ENCODE assay signal across 8 mouse cellular contexts in the genomic region with DNA sequence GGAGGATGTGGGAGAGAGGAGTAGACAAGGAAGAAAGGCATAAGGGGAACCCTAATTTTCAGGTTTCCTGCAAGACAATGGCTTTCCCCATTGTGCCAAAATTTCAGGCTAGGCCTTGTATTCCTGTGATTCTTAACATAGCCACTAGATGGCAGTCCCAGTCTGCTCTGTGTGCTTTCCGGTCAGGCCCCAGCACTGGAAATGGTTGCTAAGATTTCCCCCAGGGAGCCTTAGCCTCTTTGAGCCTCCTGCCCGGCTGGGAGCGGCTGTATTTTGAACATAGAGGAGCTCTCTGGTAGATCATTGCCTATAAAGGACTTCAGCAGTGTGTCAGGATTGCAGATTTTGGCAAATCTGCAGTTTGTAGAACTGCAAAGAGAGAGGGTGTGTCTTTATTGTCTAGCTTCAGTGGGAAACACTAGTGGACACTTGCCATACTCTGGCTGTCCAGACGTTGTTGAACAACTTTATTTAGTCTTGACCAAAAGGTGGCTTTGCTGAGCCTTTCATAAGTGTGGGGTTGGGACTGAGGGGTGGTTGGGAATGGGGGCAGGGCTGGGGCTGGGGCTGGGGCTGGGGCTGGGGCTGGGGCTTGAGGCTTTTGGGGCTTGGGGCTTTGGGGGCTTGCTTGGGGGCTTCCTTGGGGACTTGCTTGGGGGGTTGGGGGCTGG. TPM values are rescaled to one million over a fixed set of nuclear protein-coding genes. Genes with fewer than 3 reads are reported as not detected.
A peak's percentile ranks its signal among the peaks of the same experiment; 100 is the strongest.
DNase-seq lines count a peak whose midpoint lies in the region; ATAC-seq and TF ChIP-seq lines count a peak whose summit lies in the region.

No protein-coding gene starts in this region.

- H3K36me3 ChIP-seq in CH12.LX (replicated peaks in 1 of 2; ENCODE audit: control insufficient read depth in 1 of 2, insufficient read depth in 1 of 2, low read length in 1 of 2), result no peaks in the 10 kb centered on the region
- H3K36me3 ChIP-seq in embryonic facial prominence, embryonic 11.5 days (replicated peaks; ENCODE audit: control insufficient read depth, insufficient read depth, low read depth, low read length), result no peaks in the 10 kb centered on the region
- H3K36me3 ChIP-seq in liver, adult 2 months (ENCODE audit: control insufficient read depth, insufficient read depth, low read length), result no peaks in the 10 kb centered on the region

- ATAC-seq in embryonic facial prominence, embryonic 11.5 days (replicated peaks; ENCODE audit: insufficient number of reproducible peaks, low FRiP score, low TSS enrichment, low read depth), result peak; percentile 56; the same call in 1 of the 2 replicates

- H3K27ac ChIP-seq in CH12.LX (ENCODE audit: insufficient read depth, low read depth), result no peak overlapping the region
- no peak overlapping the region for H3K27ac ChIP-seq in embryonic facial prominence, embryonic 11.5 days (replicated peaks; ENCODE audit: low read depth, low read length)
- H3K27ac ChIP-seq in liver, adult 2 months (replicated peaks; ENCODE audit: insufficient read depth, low read depth, low read length), result no peak overlapping the region

- TF ChIP-seq RAD21 in CH12.LX (IDR thresholded peaks at IDR 0.05; ENCODE audit: low read depth, low read length), result peak; percentile 99

- H3K9ac ChIP-seq in CH12.LX (ENCODE audit: insufficient read depth, low read depth), result no peak overlapping the region
- no peak overlapping the region for H3K9ac ChIP-seq in embryonic facial prominence, embryonic 11.5 days (replicated peaks; ENCODE audit: low read length)
- no peak overlapping the region for H3K9ac ChIP-seq in liver, adult 2 months (ENCODE audit: low read depth, low read length)

- dilution Hi-C loops in CH12.LX (cut with MboI; ENCODE audit: extremely low pct_ligation_motif_present, extremely low pct_unique_long_range_greater_than_20kb, low sequenced_read_pairs), result no loop called here

- H3K4me3 ChIP-seq in CH12.LX (replicated peaks in 1 of 3; ENCODE audit: low read depth in 2 of 3, low read length in 2 of 3, poor library complexity in 1 of 3), result no peak overlapping the region
- H3K4me3 ChIP-seq in embryonic facial prominence, embryonic 11.5 days (ENCODE audit: low read depth, low read length), result no peak overlapping the region
- H3K4me3 ChIP-seq in liver, adult 2 months (ENCODE audit: insufficient read depth, low read depth, low read length), result no peak overlapping the region

- H3K4me2 ChIP-seq in CH12.LX (ENCODE audit: insufficient read depth, low read depth, poor library complexity, severe bottlenecking), result no peak overlapping the region
- no peak overlapping the region for H3K4me2 ChIP-seq in embryonic facial prominence, embryonic 11.5 days (ENCODE audit: low read depth, low read length)

- in situ Hi-C loops in CH12.LX (cut with MboI; ENCODE audit: low pct_ligation_motif_present, low pct_unique_long_range_greater_than_20kb, low sequenced_read_pairs), result loop anchor here (10.0 to 25.0 kb wide), 4 partner anchors 532 to 941 kb away; partner anchors contain the start of gene Htr3b

- TF ChIP-seq EP300 in CH12.LX (IDR thresholded peaks at IDR 0.05; ENCODE audit: low read length), result no peak

- no peaks in the 10 kb centered on the region for H3K79me2 ChIP-seq in CH12.LX (replicated peaks; ENCODE audit: control insufficient read depth, extremely low read depth, insufficient read depth, poor library complexity, severe bottlenecking)
- no peaks in the 10 kb centered on the region for H3K79me2 ChIP-seq in liver, adult 2 months (ENCODE audit: control insufficient read depth, insufficient read depth, low read length)

- peaks cover 0 to 8% of the 10 kb centered on the region in 2 experiments; a peak in 2 of 4 replicates for H3K4me1 ChIP-seq in CH12.LX (ENCODE audit: control insufficient read depth in 1 of 2, insufficient read depth in 2 of 2)
- H3K4me1 ChIP-seq in embryonic facial prominence, embryonic 11.5 days (ENCODE audit: control insufficient read depth, insufficient read depth, low read length), result no peaks in the 10 kb centered on the region
- no peaks in the 10 kb centered on the region for H3K4me1 ChIP-seq in liver, adult 2 months (ENCODE audit: control insufficient read depth, insufficient read depth, low read length)

- DNase-seq in CH12.LX (ENCODE audit: extremely low read depth), result peak; percentile 74
- peak; percentile 78 for DNase-seq in adrenal gland, postnatal 14 days
- peak; percentile 89 for DNase-seq in embryonic facial prominence, embryonic 11.5 days (ENCODE audit: low spot score)
- peak; percentile 61 to 71 for DNase-seq in heart, adult 9 months (ENCODE audit: low spot score in 2 of 2)
- peak; percentile 73 for DNase-seq in kidney, adult 9 months
- DNase-seq in liver, adult 2 months (ENCODE audit: extremely low read depth, low read depth, low spot score), result peak; percentile 42
- peak; percentile 60 for DNase-seq in naive thymus-derived CD4-positive, alpha-beta T cell, adult 2 months (ENCODE audit: low read depth)
- peak; percentile 29 to 69 for DNase-seq in thymus, postnatal 10 days (ENCODE audit: low spot score in 2 of 2)

- peak; percentile 73 to 94 for TF ChIP-seq CTCF in CH12.LX (conservative IDR thresholded peaks at IDR 0.05 in 1 of 2, IDR thresholded peaks at IDR 0.05 in 1 of 2; ENCODE audit: low read depth in 2 of 2, low read length in 2 of 2)
- TF ChIP-seq CTCF in liver, adult 2 months (IDR thresholded peaks at IDR 0.05; ENCODE audit: low read depth, low read length), result peak; percentile 82

- no peak for TF ChIP-seq POLR2A in CH12.LX (IDR thresholded peaks at IDR 0.05; ENCODE audit: low read depth, low read length)
- TF ChIP-seq POLR2A in liver, adult 2 months (IDR thresholded peaks at IDR 0.05; ENCODE audit: extremely low read depth, insufficient read depth, low read length), result no peak

- no peaks in the 10 kb centered on the region for H3K9me3 ChIP-seq in CH12.LX (replicated peaks; ENCODE audit: low read length)
- no peaks in the 10 kb centered on the region for H3K9me3 ChIP-seq in embryonic facial prominence, embryonic 11.5 days (replicated peaks; ENCODE audit: control insufficient read depth, low read length)

- H3K27me3 ChIP-seq in CH12.LX (replicated peaks), result peaks cover 2% of the 10 kb centered on the region
- no peaks in the 10 kb centered on the region for H3K27me3 ChIP-seq in embryonic facial prominence, embryonic 11.5 days (ENCODE audit: control insufficient read depth, insufficient read depth, low read length)
- no peaks in the 10 kb centered on the region for H3K27me3 ChIP-seq in liver, adult 2 months (ENCODE audit: control insufficient read depth, insufficient read depth, low read length)

- WGBS in embryonic facial prominence, embryonic 11.5 days, result 5% methylated on average over 4 of the region's 4 CpGs
- WGBS in liver, adult 2 months, result 3% methylated on average over 4 of the region's 4 CpGs

TF ChIP-seq in CH12.LX, 34 proteins besides CTCF, POLR2A, EP300 and RAD21:
- 0 out of 2 replicates have a peak, but pooled peaks have one; percentile 35 for TF ChIP-seq SIN3A (IDR thresholded peaks at IDR 0.05; ENCODE audit: low read length)
- TF ChIP-seq SMC3 (IDR thresholded peaks at IDR 0.05; ENCODE audit: low read depth, low read length), result peak; percentile 88
- TF ChIP-seq CHD1 (IDR thresholded peaks at IDR 0.05; ENCODE audit: low read depth, low read length), result no peak
- 0 out of 2 replicates have a peak, but pooled peaks have one; percentile 52 for TF ChIP-seq KAT2A (IDR thresholded peaks at IDR 0.05; ENCODE audit: insufficient replicate concordance, low read length)
- TF ChIP-seq IRF4 (IDR thresholded peaks at IDR 0.05; ENCODE audit: low read depth, low read length), result peak; percentile 62
- no peak for TF ChIP-seq MYC (IDR thresholded peaks at IDR 0.05; ENCODE audit: low read depth, low read length)
- peak; percentile 36; the same call in 1 of the 2 replicates for TF ChIP-seq NELFE (IDR thresholded peaks at IDR 0.05; ENCODE audit: low read depth, low read length)
- no peak; the same call in 1 of the 2 replicates for TF ChIP-seq JUND (conservative IDR thresholded peaks at IDR 0.05; ENCODE audit: low read depth, low read length)
- no peak for TF ChIP-seq ETS1 (conservative IDR thresholded peaks at IDR 0.05; ENCODE audit: low read depth, low read length)
- TF ChIP-seq ELF1 (IDR thresholded peaks at IDR 0.05; ENCODE audit: low read depth, low read length), result peak; percentile 22; the same call in 1 of the 2 replicates
- no peak for TF ChIP-seq TBP (conservative IDR thresholded peaks at IDR 0.05; ENCODE audit: low read depth, low read length)
- TF ChIP-seq MAX (IDR thresholded peaks at IDR 0.05; ENCODE audit: low read length), result no peak
- TF ChIP-seq ZC3H11A (IDR thresholded peaks at IDR 0.05; ENCODE audit: low read depth, low read length), result peak; percentile 66
- no peak for TF ChIP-seq NRF1 (IDR thresholded peaks at IDR 0.05; ENCODE audit: low read depth, low read length)

RNA-seq across cellular contexts. Expression of gene Ttc12, which starts 8.1 kb away (rescaled TPM):
- total RNA-seq in CH12.LX (2012; rRNA removed) (0.50 and 0.59 TPM in 2 replicates), CH12.LX (2014; rRNA removed) (0.67 and 0.68 TPM in 2 replicates)
- 0.44 and 0.68 TPM in 2 replicates for polyA plus RNA-seq in CH12.LX (2012; ENCODE audit: insufficient read length, low read depth)
- 10.3 and 11.9 TPM in 2 replicates for total RNA-seq in adrenal gland, postnatal 14 days (2021)
- 1.9 and 2.1 TPM in 2 replicates for polyA plus RNA-seq in embryonic facial prominence, embryonic 11.5 days (2014; fragmentation: Nextera tagmentation; extraction: Ambion mirVana)
- total RNA-seq in liver, adult 2 months (2014; rRNA removed), result 0.07 and 0.28 TPM in 2 replicates
- polyA plus RNA-seq in liver, adult 2 months (2012; rRNA removed), result 0.11 and 0.17 TPM in 2 replicates
